Mouse (Mus musculus): ENCODE data around the gene Thumpd3. TPM values are rescaled to one million over a fixed set of nuclear protein-coding genes. Genes with fewer than 3 reads are reported as not detected.

Thumpd3 gene
- total RNA-seq, 1 experiment: 63.6 TPM

GRCm38 (mm10) chr6:113097662-113098061 is 51.6 kb downstream of the Thumpd3 start:
- no peak for DNase-seq (ENCODE audit: low read depth, low spot score)
- H3K9ac ChIP-seq (ENCODE audit: insufficient read depth, low read depth, low read length, poor library complexity, severe bottlenecking): no peak overlapping the region
- H3K4me1 ChIP-seq (ENCODE audit: control insufficient read depth in 2 of 2, insufficient read depth in 2 of 2, low read length in 2 of 2, poor library complexity in 1 of 2): peaks cover 0 to 16% of the 10 kb centered on the region in 2 experiments; a peak in 2 of 4 replicates
- H3K4me3 ChIP-seq (ENCODE audit: insufficient read depth in 1 of 2, low read depth in 1 of 2, low read length in 2 of 2, poor library complexity in 1 of 2, severe bottlenecking in 1 of 2): no peak overlapping the region
- in situ Hi-C loops (cut with MboI; ENCODE audit: low sequenced_read_pairs in 2 of 2, unreplicated experiment in 2 of 2): no loop called here
- no peaks in the 10 kb centered on the region for H3K36me3 ChIP-seq (ENCODE audit: control insufficient read depth, insufficient read depth, low read length, poor library complexity, severe bottlenecking)
- TF ChIP-seq MAFK (IDR thresholded peaks at IDR 0.05; ENCODE audit: insufficient read depth, low read depth, low read length) (no peak), CHD2 (IDR thresholded peaks at IDR 0.05; ENCODE audit: low read depth, low read length) (no peak), ZC3H11A (IDR thresholded peaks at IDR 0.05; ENCODE audit: borderline replicate concordance, low read depth, low read length) (no peak), HCFC1 (IDR thresholded peaks at IDR 0.05; ENCODE audit: borderline replicate concordance, insufficient read depth, low read length) (no peak), ZNF384 (IDR thresholded peaks at IDR 0.05; ENCODE audit: low read depth, low read length) (no peak)
- no peak overlapping the region for H3K27ac ChIP-seq (ENCODE audit: insufficient read depth, low read depth, low read length, poor library complexity, severe bottlenecking)
- H3K9me3 ChIP-seq (ENCODE audit: control insufficient read depth, insufficient read depth, low read depth, low read length): no peaks in the 10 kb centered on the region

- H3K9me3 ChIP-seq (ENCODE audit: control insufficient read depth, insufficient read depth, low read depth, low read length): no peaks in the 10 kb centered on the region
- H3K4me3 ChIP-seq (ENCODE audit: insufficient read depth in 1 of 2, low read depth in 1 of 2, low read length in 2 of 2, poor library complexity in 1 of 2, severe bottlenecking in 1 of 2): no peak overlapping the region
- peaks cover under 1% of the 10 kb centered on the region; the same call in 1 of the 2 replicates for H3K36me3 ChIP-seq (ENCODE audit: control insufficient read depth, insufficient read depth, low read length, poor library complexity, severe bottlenecking)
- in situ Hi-C loops (cut with MboI; ENCODE audit: low sequenced_read_pairs in 2 of 2, unreplicated experiment in 2 of 2): no loop called here
- TF ChIP-seq ZC3H11A (IDR thresholded peaks at IDR 0.05; ENCODE audit: borderline replicate concordance, low read depth, low read length) (no peak), ZNF384 (IDR thresholded peaks at IDR 0.05; ENCODE audit: low read depth, low read length) (no peak), HCFC1 (IDR thresholded peaks at IDR 0.05; ENCODE audit: borderline replicate concordance, insufficient read depth, low read length) (no peak), CHD2 (IDR thresholded peaks at IDR 0.05; ENCODE audit: low read depth, low read length) (no peak), MAFK (IDR thresholded peaks at IDR 0.05; ENCODE audit: insufficient read depth, low read depth, low read length) (no peak)
- no peak overlapping the region; the same call in 1 of the 2 replicates for H3K9ac ChIP-seq (ENCODE audit: insufficient read depth, low read depth, low read length, poor library complexity, severe bottlenecking)
- H3K4me1 ChIP-seq (ENCODE audit: control insufficient read depth in 2 of 2, insufficient read depth in 2 of 2, low read length in 2 of 2, poor library complexity in 1 of 2): peaks cover 0 to 16% of the 10 kb centered on the region in 2 experiments; a peak in 2 of 4 replicates
- H3K27ac ChIP-seq (ENCODE audit: insufficient read depth, low read depth, low read length, poor library complexity, severe bottlenecking): peak overlapping the region; percentile 3; the same call in 1 of the 2 replicates
- no peak for DNase-seq (ENCODE audit: low read depth, low spot score)
Measured at GRCm38 (mm10) chr6:113099640-113100289, 53.7 kb downstream of the Thumpd3 start.

- DNase-seq (ENCODE audit: low read depth, low spot score): no peak
- TF ChIP-seq ZNF384 (IDR thresholded peaks at IDR 0.05; ENCODE audit: low read depth, low read length) (no peak), CHD2 (IDR thresholded peaks at IDR 0.05; ENCODE audit: low read depth, low read length) (no peak), ZC3H11A (IDR thresholded peaks at IDR 0.05; ENCODE audit: borderline replicate concordance, low read depth, low read length) (no peak), HCFC1 (IDR thresholded peaks at IDR 0.05; ENCODE audit: borderline replicate concordance, insufficient read depth, low read length) (no peak), MAFK (IDR thresholded peaks at IDR 0.05; ENCODE audit: insufficient read depth, low read depth, low read length) (no peak)
- Histone ChIP-seq H3K9me3 (ENCODE audit: control insufficient read depth, insufficient read depth, low read depth, low read length) (no peaks in the 10 kb centered on the region), H3K36me3 (ENCODE audit: control insufficient read depth, insufficient read depth, low read length, poor library complexity, severe bottlenecking) (peaks cover 7% of the 10 kb centered on the region), H3K9ac (ENCODE audit: insufficient read depth, low read depth, low read length, poor library complexity, severe bottlenecking) (no peak overlapping the region), H3K4me1 (ENCODE audit: control insufficient read depth in 2 of 2, insufficient read depth in 2 of 2, low read length in 2 of 2, poor library complexity in 1 of 2) (peaks cover 0 to 7% of the 10 kb centered on the region in 2 experiments; a peak in 2 of 4 replicates), H3K4me3 (ENCODE audit: insufficient read depth in 1 of 2, low read depth in 1 of 2, low read length in 2 of 2, poor library complexity in 1 of 2, severe bottlenecking in 1 of 2) (no peak overlapping the region), H3K27ac (ENCODE audit: insufficient read depth, low read depth, low read length, poor library complexity, severe bottlenecking) (no peak overlapping the region)
- in situ Hi-C loops (cut with MboI; ENCODE audit: low sequenced_read_pairs in 2 of 2, unreplicated experiment in 2 of 2): no loop called here
Measured at GRCm38 (mm10) chr6:113102541-113102940, 56.5 kb downstream of the Thumpd3 start.

- no peak for TF ChIP-seq ZC3H11A (IDR thresholded peaks at IDR 0.05; ENCODE audit: borderline replicate concordance, low read depth, low read length)
- TF ChIP-seq ZNF384 (IDR thresholded peaks at IDR 0.05; ENCODE audit: low read depth, low read length): peak; percentile 90
- in situ Hi-C loops (cut with MboI; ENCODE audit: low sequenced_read_pairs in 2 of 2, unreplicated experiment in 2 of 2): no loop called here
- Histone ChIP-seq H3K9me3 (ENCODE audit: control insufficient read depth, insufficient read depth, low read depth, low read length) (no peaks in the 10 kb centered on the region), H3K36me3 (ENCODE audit: control insufficient read depth, insufficient read depth, low read length, poor library complexity, severe bottlenecking) (peaks cover 7% of the 10 kb centered on the region), H3K4me1 (ENCODE audit: control insufficient read depth in 2 of 2, insufficient read depth in 2 of 2, low read length in 2 of 2, poor library complexity in 1 of 2) (peaks cover 0 to 7% of the 10 kb centered on the region in 2 experiments; a peak in 2 of 4 replicates), H3K4me3 (ENCODE audit: insufficient read depth in 1 of 2, low read depth in 1 of 2, low read length in 2 of 2, poor library complexity in 1 of 2, severe bottlenecking in 1 of 2) (no peak overlapping the region), H3K27ac (ENCODE audit: insufficient read depth, low read depth, low read length, poor library complexity, severe bottlenecking) (no peak overlapping the region), H3K9ac (ENCODE audit: insufficient read depth, low read depth, low read length, poor library complexity, severe bottlenecking) (no peak overlapping the region)
- DNase-seq (ENCODE audit: low read depth, low spot score): peak; percentile 33
Measured at GRCm38 (mm10) chr6:113103765-113104164, 57.7 kb downstream of the Thumpd3 start.
